Mouse (Mus musculus): ENCODE results near the gene Sox5. TPM values are rescaled to one million over a fixed set of nuclear protein-coding genes. Genes with fewer than 3 reads are reported as not detected.

Gene Sox5
- polyA plus RNA-seq, 1 experiment from 2014 or later: 4.9 TPM

GRCm38 (mm10) chr6:144772175-144772918, 9.4 kb downstream of the Sox5 start:
- no peaks in the 10 kb centered on the region for H3K36me3 ChIP-seq
- H3K27me3 ChIP-seq: no peaks in the 10 kb centered on the region
- H3K4me1 ChIP-seq (replicated peaks): peaks cover 12% of the 10 kb centered on the region
- DNase-seq: no peak
- no peak overlapping the region for H3K27ac ChIP-seq
- H3K9ac ChIP-seq: no peak overlapping the region
- ATAC-seq (ENCODE audit: low read depth): peak; percentile 63; the same call in 1 of the 2 replicates
- no peak overlapping the region for H3K4me3 ChIP-seq (replicated peaks)
- WGBS (ENCODE audit: insufficient replicate concordance): 48% methylated on average over 15 of the region's 15 CpGs
- no peak overlapping the region for H3K4me2 ChIP-seq
- no peaks in the 10 kb centered on the region for H3K9me3 ChIP-seq (replicated peaks)

DNA sequence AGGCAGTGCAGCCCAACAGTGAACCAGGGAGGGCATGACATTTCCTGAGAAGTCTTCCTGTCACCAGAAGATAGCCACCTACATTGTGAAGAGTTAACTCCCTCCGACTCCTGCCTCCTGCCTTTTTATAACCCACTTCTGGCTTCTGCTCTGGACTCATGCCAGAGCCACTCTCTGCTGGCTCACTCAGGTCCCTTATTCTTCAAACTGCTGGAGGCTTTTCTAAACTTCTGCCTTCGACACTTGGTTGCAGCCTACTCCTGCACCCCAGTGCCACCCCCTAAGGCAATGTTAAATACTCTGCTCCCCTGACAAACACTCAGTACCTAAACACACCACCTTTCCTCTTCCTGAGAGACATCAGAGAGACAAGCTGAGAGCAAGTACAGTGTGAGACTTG, 12.7 kb downstream of the Sox5 start:
- no peak overlapping the region for H3K4me3 ChIP-seq (replicated peaks)
- H3K36me3 ChIP-seq: no peaks in the 10 kb centered on the region
- 31% methylated on average over 2 of the region's 2 CpGs for WGBS (ENCODE audit: insufficient replicate concordance)
- H3K4me2 ChIP-seq: no peak overlapping the region
- no peaks in the 10 kb centered on the region for H3K27me3 ChIP-seq
- H3K27ac ChIP-seq: no peak overlapping the region
- ATAC-seq (ENCODE audit: low read depth): no peak
- no peak for DNase-seq
- H3K4me1 ChIP-seq (replicated peaks): peaks cover 12% of the 10 kb centered on the region
- no peak overlapping the region for H3K9ac ChIP-seq
- H3K9me3 ChIP-seq (replicated peaks): no peaks in the 10 kb centered on the region

DNA sequence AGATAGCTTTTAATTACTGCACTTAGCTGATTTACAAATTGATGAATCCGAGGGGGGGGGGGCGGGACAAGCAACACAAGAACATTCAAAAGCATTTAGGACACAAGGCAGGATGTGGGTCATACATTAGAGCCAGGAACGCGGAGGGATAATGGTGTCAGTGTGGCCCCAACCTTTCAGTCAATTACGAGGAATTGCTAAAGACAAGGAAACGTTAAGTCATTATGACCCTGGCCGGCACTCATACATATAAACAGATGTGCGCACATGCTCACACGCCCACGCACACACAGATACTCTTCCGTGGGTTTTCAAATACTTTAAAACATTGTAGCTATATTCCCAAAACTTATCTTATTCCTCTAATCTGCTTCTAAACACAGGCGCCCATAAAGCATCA, 19.9 kb downstream of the Sox5 start:
- H3K4me3 ChIP-seq (replicated peaks): no peak overlapping the region
- H3K9me3 ChIP-seq (replicated peaks): no peaks in the 10 kb centered on the region
- WGBS (ENCODE audit: insufficient replicate concordance): 69% methylated on average over 12 of the region's 12 CpGs
- H3K9ac ChIP-seq: no peak overlapping the region
- no peak overlapping the region for H3K4me2 ChIP-seq
- no peak for ATAC-seq (ENCODE audit: low read depth)
- no peak for DNase-seq
- no peak overlapping the region for H3K27ac ChIP-seq
- H3K36me3 ChIP-seq: no peaks in the 10 kb centered on the region
- H3K27me3 ChIP-seq: no peaks in the 10 kb centered on the region
- H3K4me1 ChIP-seq (replicated peaks): peaks cover 6% of the 10 kb centered on the region

- ATAC-seq (ENCODE audit: low read depth) (peak; percentile 63), DNase-seq (no peak)
- H3K4me1 ChIP-seq (replicated peaks): peaks cover 12% of the 10 kb centered on the region
- peak overlapping the region; percentile 9; the same call in 1 of the 2 replicates for H3K27ac ChIP-seq
- no peak overlapping the region for H3K4me2 ChIP-seq
- no peaks in the 10 kb centered on the region for H3K9me3 ChIP-seq (replicated peaks)
- H3K36me3 ChIP-seq: no peaks in the 10 kb centered on the region
- WGBS (ENCODE audit: insufficient replicate concordance): 57% methylated on average over 8 of the region's 8 CpGs
- H3K9ac ChIP-seq: no peak overlapping the region
- no peaks in the 10 kb centered on the region for H3K27me3 ChIP-seq
- no peak overlapping the region for H3K4me3 ChIP-seq (replicated peaks)
Observed at GRCm38 (mm10) chr6:144759193-144759592, 22.6 kb downstream of the Sox5 start.

GRCm38 (mm10) chr6:144757414-144757813, 24.4 kb downstream of the Sox5 start:
- H3K4me1 ChIP-seq (replicated peaks): peaks cover 12% of the 10 kb centered on the region
- H3K4me2 ChIP-seq: no peak overlapping the region
- H3K4me3 ChIP-seq (replicated peaks): no peak overlapping the region
- H3K27me3 ChIP-seq: no peaks in the 10 kb centered on the region
- ATAC-seq (ENCODE audit: low read depth) (peak; percentile 55), DNase-seq (no peak)
- H3K9ac ChIP-seq: no peak overlapping the region
- WGBS (ENCODE audit: insufficient replicate concordance): 70% methylated on average over 14 of the region's 14 CpGs
- H3K9me3 ChIP-seq (replicated peaks): no peaks in the 10 kb centered on the region
- no peak overlapping the region for H3K27ac ChIP-seq
- H3K36me3 ChIP-seq: no peaks in the 10 kb centered on the region

DNA sequence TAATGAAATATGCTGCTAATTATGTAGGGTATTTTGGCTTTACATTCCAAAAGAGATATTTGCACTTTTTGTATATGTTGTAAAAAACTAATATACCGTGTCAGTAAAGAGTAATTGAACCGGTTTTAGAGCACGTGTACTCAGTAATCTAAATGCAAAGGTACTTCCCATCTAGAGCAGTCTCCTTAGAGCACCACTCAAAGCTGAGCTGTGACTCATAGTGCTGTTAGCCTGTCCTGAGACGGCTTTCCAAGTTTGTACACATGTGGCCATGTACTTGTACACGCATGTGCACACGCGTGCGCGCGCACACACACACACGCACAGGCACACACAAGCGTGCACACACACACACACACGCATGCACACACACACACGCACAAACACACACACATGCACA, 25.3 kb downstream of the Sox5 start:
- Histone ChIP-seq H3K27ac (no peak overlapping the region), H3K36me3 (no peaks in the 10 kb centered on the region), H3K4me1 (replicated peaks) (peaks cover 12% of the 10 kb centered on the region), H3K27me3 (no peaks in the 10 kb centered on the region), H3K9ac (no peak overlapping the region), H3K4me3 (replicated peaks) (no peak overlapping the region), H3K9me3 (replicated peaks) (no peaks in the 10 kb centered on the region), H3K4me2 (no peak overlapping the region)
- 83% methylated on average over 14 of the region's 14 CpGs for WGBS (ENCODE audit: insufficient replicate concordance)
- DNase-seq (no peak), ATAC-seq (ENCODE audit: low read depth) (no peak)

GRCm38 (mm10) chr6:144755304-144755703, 26.5 kb downstream of the Sox5 start:
- no peak overlapping the region for H3K4me2 ChIP-seq

DNA sequence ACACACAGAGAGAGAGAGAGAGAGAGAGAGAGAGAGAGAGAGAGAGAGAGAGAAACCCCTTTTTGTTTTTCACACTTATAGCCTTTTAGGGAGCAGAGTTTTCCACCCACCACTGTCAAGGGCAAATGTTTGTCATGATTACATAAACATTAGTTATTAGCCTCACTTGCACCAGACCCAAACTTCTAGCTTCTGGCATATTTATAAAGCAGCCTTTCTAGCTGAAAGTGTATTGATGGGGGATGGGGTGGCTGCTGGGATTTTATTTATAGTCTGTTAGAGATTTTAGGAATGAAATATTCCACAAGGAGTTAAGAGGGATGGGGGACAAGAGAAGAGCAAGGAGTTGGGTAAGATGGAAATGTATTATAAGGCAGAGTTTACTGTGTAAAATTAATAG, 27.4 kb downstream of the Sox5 start:
- no peak overlapping the region for H3K4me2 ChIP-seq
- H3K27me3 ChIP-seq: no peaks in the 10 kb centered on the region
- H3K4me3 ChIP-seq (replicated peaks): no peak overlapping the region
- H3K27ac ChIP-seq: no peak overlapping the region; the same call in 1 of the 2 replicates
- H3K4me1 ChIP-seq (replicated peaks): peaks cover 10% of the 10 kb centered on the region
- H3K9ac ChIP-seq: no peak overlapping the region
- no peak for DNase-seq
- H3K36me3 ChIP-seq: no peaks in the 10 kb centered on the region
- no peaks in the 10 kb centered on the region for H3K9me3 ChIP-seq (replicated peaks)
- ATAC-seq (ENCODE audit: low read depth): no peak

More at GRCm38 (mm10) chr6:144755304-144755703, 26.5 kb downstream of the Sox5 start:
- H3K27ac ChIP-seq: no peak overlapping the region
- H3K4me1 ChIP-seq (replicated peaks): peaks cover 12% of the 10 kb centered on the region
- H3K9me3 ChIP-seq (replicated peaks): no peaks in the 10 kb centered on the region
- H3K27me3 ChIP-seq: no peaks in the 10 kb centered on the region
- H3K4me3 ChIP-seq (replicated peaks): no peak overlapping the region
- ATAC-seq (ENCODE audit: low read depth) (no peak), DNase-seq (no peak)
- H3K36me3 ChIP-seq: no peaks in the 10 kb centered on the region
- WGBS (ENCODE audit: insufficient replicate concordance): 69% methylated on average over 4 of the region's 4 CpGs
- H3K9ac ChIP-seq: no peak overlapping the region

DNA sequence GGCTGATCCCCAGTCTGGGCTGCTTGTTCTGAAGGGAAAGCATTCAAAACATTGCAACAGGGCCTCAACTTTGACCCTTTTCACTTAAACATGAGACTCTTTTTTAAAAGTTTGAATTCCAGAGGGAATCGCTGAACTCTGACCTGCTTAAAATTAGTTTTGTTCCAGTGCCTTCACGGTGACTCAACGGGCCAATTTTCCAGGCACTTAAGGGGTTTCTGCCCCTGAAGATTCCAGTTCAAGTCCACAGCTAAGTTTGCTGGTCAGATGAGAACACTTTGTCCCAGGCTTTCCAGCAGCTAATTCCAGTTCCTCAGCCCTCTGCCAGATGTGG, 27.8 kb downstream of the Sox5 start:
- 61% methylated on average over 3 of the region's 3 CpGs for WGBS (ENCODE audit: insufficient replicate concordance)
- Histone ChIP-seq H3K27ac (peak overlapping the region; percentile 15), H3K9ac (no peak overlapping the region), H3K9me3 (replicated peaks) (no peaks in the 10 kb centered on the region), H3K4me2 (no peak overlapping the region), H3K36me3 (no peaks in the 10 kb centered on the region), H3K4me3 (replicated peaks) (no peak overlapping the region), H3K27me3 (no peaks in the 10 kb centered on the region), H3K4me1 (replicated peaks) (peaks cover 9% of the 10 kb centered on the region)
- DNase-seq (no peak), ATAC-seq (ENCODE audit: low read depth) (no peak)

DNA sequence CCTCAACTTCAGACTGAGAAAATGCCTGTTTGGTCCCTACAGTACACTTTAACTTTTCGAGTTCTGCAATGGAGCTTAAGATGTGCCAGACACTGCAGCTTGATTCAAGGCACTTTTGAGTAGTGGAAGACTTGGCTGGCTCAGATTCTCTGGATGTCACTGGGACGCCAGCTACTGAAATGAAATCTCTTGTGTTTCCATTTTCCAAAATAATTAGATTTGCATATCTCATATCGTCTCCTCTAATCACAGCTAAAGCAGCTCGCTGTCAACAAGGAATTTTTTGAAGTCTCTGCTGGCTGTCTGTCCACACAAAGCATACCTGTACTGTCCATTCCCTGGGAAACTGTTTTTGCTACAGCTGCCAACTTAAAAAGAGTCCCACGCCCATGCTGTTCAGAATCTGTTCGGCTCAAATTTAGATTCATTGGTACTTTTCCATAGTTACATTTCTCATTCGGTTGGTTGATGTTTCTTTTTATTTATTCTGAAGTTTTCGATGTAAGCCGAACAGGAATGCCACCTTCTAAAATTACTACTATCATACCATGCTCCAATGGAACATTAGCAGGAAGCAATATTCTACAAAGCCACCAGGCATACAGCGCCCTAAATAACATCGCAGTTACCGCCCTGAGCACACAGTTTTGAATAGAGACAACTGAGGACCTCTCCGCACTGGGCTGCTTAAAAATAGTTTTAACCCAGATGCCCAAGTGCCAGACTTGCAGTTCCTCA, 28.4 kb downstream of the Sox5 start:
- ATAC-seq (ENCODE audit: low read depth): no peak
- Histone ChIP-seq H3K9me3 (replicated peaks) (no peaks in the 10 kb centered on the region), H3K4me2 (no peak overlapping the region), H3K27me3 (no peaks in the 10 kb centered on the region), H3K36me3 (no peaks in the 10 kb centered on the region), H3K4me3 (replicated peaks) (no peak overlapping the region), H3K9ac (no peak overlapping the region), H3K27ac (peak overlapping the region; percentile 15; the same call in 1 of the 2 replicates), H3K4me1 (replicated peaks) (0 out of 2 replicates have a peak, but pooled peaks cover 5% of the 10 kb centered on the region)
- DNase-seq: no peak
- WGBS (ENCODE audit: insufficient replicate concordance): 69% methylated on average over 13 of the region's 13 CpGs

DNA sequence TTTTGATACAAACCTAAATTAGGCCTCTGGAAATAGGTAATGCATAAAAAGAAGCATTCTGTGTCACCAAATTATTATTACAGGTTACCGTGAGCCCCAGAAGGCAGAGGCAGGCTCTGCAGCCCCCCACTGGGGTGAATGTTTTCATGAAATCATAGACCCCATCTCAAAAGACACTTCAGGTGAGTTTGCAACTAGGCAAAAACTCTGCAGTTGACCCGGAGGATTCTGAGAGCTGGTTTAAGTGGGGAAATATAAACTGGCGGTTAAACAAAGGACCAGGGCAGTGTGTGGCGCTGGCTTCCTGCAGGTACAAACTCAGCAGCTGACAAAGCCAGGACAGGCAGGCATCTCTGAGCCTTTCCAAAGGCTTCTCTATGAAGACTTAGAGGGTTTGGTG, 30.2 kb downstream of the Sox5 start:
- no peak overlapping the region for H3K27ac ChIP-seq
- H3K36me3 ChIP-seq: no peaks in the 10 kb centered on the region
- DNase-seq (no peak), ATAC-seq (ENCODE audit: low read depth) (no peak)
- no peak overlapping the region for H3K4me2 ChIP-seq
- H3K9me3 ChIP-seq (replicated peaks): no peaks in the 10 kb centered on the region
- 0 out of 2 replicates have a peak, but pooled peaks cover 5% of the 10 kb centered on the region for H3K4me1 ChIP-seq (replicated peaks)
- H3K27me3 ChIP-seq: no peaks in the 10 kb centered on the region
- no peak overlapping the region for H3K4me3 ChIP-seq (replicated peaks)
- WGBS (ENCODE audit: insufficient replicate concordance): 81% methylated on average over 4 of the region's 4 CpGs
- no peak overlapping the region for H3K9ac ChIP-seq

- H3K4me2 ChIP-seq: no peak overlapping the region
- WGBS (ENCODE audit: insufficient replicate concordance): 61% methylated on average over 7 of the region's 7 CpGs
- DNase-seq (no peak), ATAC-seq (ENCODE audit: low read depth) (no peak)
- no peaks in the 10 kb centered on the region for H3K9me3 ChIP-seq (replicated peaks)
- no peak overlapping the region for H3K9ac ChIP-seq
- H3K27me3 ChIP-seq: no peaks in the 10 kb centered on the region
- H3K4me3 ChIP-seq (replicated peaks): no peak overlapping the region
- H3K36me3 ChIP-seq: no peaks in the 10 kb centered on the region
- 0 out of 2 replicates have a peak, but pooled peaks cover 3% of the 10 kb centered on the region for H3K4me1 ChIP-seq (replicated peaks)
- no peak overlapping the region for H3K27ac ChIP-seq
Observed at GRCm38 (mm10) chr6:144750197-144750596, 31.6 kb downstream of the Sox5 start.
